ENCODE assay signal across 9 mouse cellular contexts in the genomic region with DNA sequence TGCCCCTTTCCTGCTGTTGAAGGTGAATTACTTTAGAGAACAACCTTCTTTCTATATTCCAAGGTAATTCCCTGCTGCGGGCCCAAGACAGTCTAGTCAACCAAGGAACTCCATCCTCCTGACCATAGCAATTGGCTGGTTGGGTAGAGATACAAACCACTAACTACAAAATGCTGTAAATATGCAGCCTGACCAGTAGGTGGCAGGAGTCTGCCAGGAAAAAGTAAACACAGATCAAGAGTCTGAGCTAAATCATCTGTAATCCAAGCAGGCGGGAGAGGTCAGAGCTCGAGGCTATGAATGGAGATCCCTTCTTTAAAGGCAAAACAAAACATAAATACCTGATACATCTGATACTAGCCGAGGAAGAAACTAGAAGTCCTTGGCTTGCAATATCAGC. TPM values are rescaled to one million over a fixed set of nuclear protein-coding genes. Genes with fewer than 3 reads are reported as not detected.
DNase-seq lines count a peak whose midpoint lies in the region; ATAC-seq lines count a peak whose summit lies in the region.
"Had no signal": no experiment of that assay in that cellular context is flagged by ENCODE, and none has a peak within 500 bp of the region (broad histone marks: within the 10 kb centered on the region; RNA-seq: fewer than 3 reads in every experiment).

No protein-coding gene starts in this region.

- peak; percentile 41 for ATAC-seq in inflammation-experienced regulatory T-cells, adult 6 months
- 0 out of 2 replicates have a peak, but pooled peaks have one; percentile 16 for ATAC-seq in liver, embryonic 16.5 days (ENCODE audit: low read depth)

- H3K27ac ChIP-seq in liver, embryonic 16.5 days (ENCODE audit: low read length), result no peak overlapping the region; the same call in 1 of the 2 replicates
- H3K27ac ChIP-seq: heart, embryonic 15.5 days had no signal

- no peaks in the 10 kb centered on the region for H3K4me1 ChIP-seq in liver, embryonic 16.5 days (ENCODE audit: control insufficient read depth, low read depth, low read length)

- 18% methylated on average over 4 of the region's 4 CpGs for WGBS in liver, embryonic 16.5 days (ENCODE audit: insufficient replicate concordance)

- H3K9me3 ChIP-seq in liver, embryonic 16.5 days (replicated peaks; ENCODE audit: control insufficient read depth, low read length), result no peaks in the 10 kb centered on the region
- H3K9me3 ChIP-seq: heart, embryonic 15.5 days had no signal

- intact Hi-C loops in gastrocnemius, postnatal 36 days (cut with DNase I), result loop anchor here (1.0 kb wide), 1 partner anchor 193 kb away; no protein-coding TSS in a partner anchor

- DNase-seq in gastrocnemius, adult 18-20 months (ENCODE audit: low spot score), result peak; percentile 66
- no peak for DNase-seq in gastrocnemius, postnatal 36 days
- DNase-seq in 3T3-L1 (ENCODE audit: low read depth, low spot score), result peak; percentile 76
- DNase-seq in adrenal gland, adult 8-10 months, result peak; percentile 24
- DNase-seq in embryo, embryonic 11 days, result peak; percentile 71
- peak; percentile 66 for DNase-seq in skeletal muscle tissue, adult 2 months (ENCODE audit: low read depth, low spot score)

- no peak overlapping the region for H3K9ac ChIP-seq in liver, embryonic 16.5 days (ENCODE audit: low read depth, low read length)
- H3K9ac ChIP-seq: heart, embryonic 15.5 days had no signal

- H3K36me3 ChIP-seq in liver, embryonic 16.5 days (ENCODE audit: control insufficient read depth, insufficient read depth), result peaks cover 16% of the 10 kb centered on the region

- no peaks in the 10 kb centered on the region for H3K27me3 ChIP-seq in liver, embryonic 16.5 days (ENCODE audit: control insufficient read depth, insufficient read depth, low read depth, low read length)
- H3K27me3 ChIP-seq: heart, embryonic 15.5 days had no signal

- no peak overlapping the region for H3K4me3 ChIP-seq in liver, embryonic 16.5 days (ENCODE audit: low read depth, low read length)
- H3K4me3 ChIP-seq: heart, embryonic 15.5 days had no signal

- H3K4me2 ChIP-seq in liver, embryonic 16.5 days (ENCODE audit: low read depth, low read length), result no peak overlapping the region
- H3K4me2 ChIP-seq: heart, embryonic 15.5 days had no signal

RNA-seq across cellular contexts. Expression of a gene that starts 18.1 kb away (rescaled TPM):
- total RNA-seq in gastrocnemius, adult 18-20 months (2021), result 10 to 100 TPM; 42.5 to 44.8 TPM
- total RNA-seq in gastrocnemius, postnatal 36 days (2021), result 10 to 100 TPM; 38.5 to 41.7 TPM
- 10 to 100 TPM; 40.8 to 55.8 (median 48.3) TPM for total RNA-seq in adrenal gland, adult 8-10 months (2022)
- polyA plus RNA-seq in inflammation-experienced regulatory T-cells, adult 6 months (2017; shearing (Covaris generic)), result 10 to 100 TPM; 69.3 to 84.5 (median 79.9) TPM
- polyA plus RNA-seq in liver, embryonic 16.5 days (2015; fragmentation: Nextera tagmentation; extraction: Ambion mirVana), result 27.5 and 32.1 TPM in 2 replicates

RNA-seq across cellular contexts. Expression of a gene that starts 18.2 kb away (rescaled TPM):
- 10 to 100 TPM; 11.6 to 11.7 TPM for total RNA-seq in gastrocnemius, adult 18-20 months (2021)
- 10 to 100 TPM; 10.6 to 13.8 TPM for total RNA-seq in gastrocnemius, postnatal 36 days (2021)
- total RNA-seq in adrenal gland, adult 8-10 months (2022), result 10 to 100 TPM; 35.7 to 41.7 (median 37.4) TPM
- polyA plus RNA-seq in inflammation-experienced regulatory T-cells, adult 6 months (2017; shearing (Covaris generic)), result 10 to 100 TPM; 53.6 to 63.4 (median 62.1) TPM
- 52.4 and 56.3 TPM in 2 replicates for polyA plus RNA-seq in liver, embryonic 16.5 days (2015; fragmentation: Nextera tagmentation; extraction: Ambion mirVana)

RNA-seq across cellular contexts. Expression of a gene that starts 33.2 kb away (rescaled TPM):
- total RNA-seq in gastrocnemius, adult 18-20 months (2021), result under 1 TPM in 1 of 2 experiments, not detected in 1; 0.66 TPM
- total RNA-seq in gastrocnemius, postnatal 36 days (2021), result under 1 TPM in 1 of 2 experiments, not detected in 1; 0.77 TPM
- total RNA-seq in adrenal gland, adult 8-10 months (2022), result under 1 TPM in 1 of 4 experiments, not detected in 3; 0.86 TPM
- not detected for polyA plus RNA-seq in inflammation-experienced regulatory T-cells, adult 6 months (2017; shearing (Covaris generic))
- not detected in 2 replicates for polyA plus RNA-seq in liver, embryonic 16.5 days (2015; fragmentation: Nextera tagmentation; extraction: Ambion mirVana)

RNA-seq across cellular contexts. Expression of a gene that starts 33.3 kb away (rescaled TPM):
- 1,000 to 10,000 TPM in 1 of 2 experiments, 100 to 1,000 TPM in 1; 614 to 1,203 TPM for total RNA-seq in gastrocnemius, adult 18-20 months (2021)
- 100 to 1,000 TPM; 839 to 956 TPM for total RNA-seq in gastrocnemius, postnatal 36 days (2021)
- total RNA-seq in adrenal gland, adult 8-10 months (2022), result 10 to 100 TPM in 3 of 4 experiments, 1 to 10 TPM in 1; 10.0 to 66.6 (median 44.7) TPM
- 1 to 10 TPM in 1 of 3 experiments, not detected in 2; 1.6 TPM for polyA plus RNA-seq in inflammation-experienced regulatory T-cells, adult 6 months (2017; shearing (Covaris generic))
- 3.0 and 5.4 TPM in 2 replicates for polyA plus RNA-seq in liver, embryonic 16.5 days (2015; fragmentation: Nextera tagmentation; extraction: Ambion mirVana)

Comparison
In these comparisons a context has a peak if more than half of its experiments do, and no peak if none do; other contexts are left out.
1. DNase-seq: peak in gastrocnemius, adult 18-20 months (single experiment), 3T3-L1 (single experiment), adrenal gland, adult 8-10 months (single experiment), embryo, embryonic 11 days (single experiment) and skeletal muscle tissue, adult 2 months (single experiment); none in gastrocnemius, postnatal 36 days (0 of 2).